Mouse (Mus musculus) monocyte, adult 5-6 weeks (primary cell): Measurements from ENCODE around the gene Tfap4. TPM values are rescaled to one million over a fixed set of nuclear protein-coding genes. Genes with fewer than 3 reads are reported as not detected.

ENCODE experiments used
- ATAC-seq: fragments of 153-309, 156-312 bp; replicated peaks from 2 replicates; pipeline ENCODE4 v1.8.0; 2017; ENCODE audit warnings: mild to moderate bottlenecking; ENCODE audit not compliant: low TSS enrichment, insufficient number of reproducible peaks, severe bottlenecking, poor library complexity, low FRiP score
- total RNA-seq: library from RNA; stranded (forward); fragments of 200-1000, 200-491, 200-594 nt; gene quantifications from 3 replicates; pipeline ENCODE4 v1.2.3, GENCODE M21; 2017

Gene Tfap4
- total RNA-seq, 1 experiment from 2014 or later = 14.0 TPM

DNA sequence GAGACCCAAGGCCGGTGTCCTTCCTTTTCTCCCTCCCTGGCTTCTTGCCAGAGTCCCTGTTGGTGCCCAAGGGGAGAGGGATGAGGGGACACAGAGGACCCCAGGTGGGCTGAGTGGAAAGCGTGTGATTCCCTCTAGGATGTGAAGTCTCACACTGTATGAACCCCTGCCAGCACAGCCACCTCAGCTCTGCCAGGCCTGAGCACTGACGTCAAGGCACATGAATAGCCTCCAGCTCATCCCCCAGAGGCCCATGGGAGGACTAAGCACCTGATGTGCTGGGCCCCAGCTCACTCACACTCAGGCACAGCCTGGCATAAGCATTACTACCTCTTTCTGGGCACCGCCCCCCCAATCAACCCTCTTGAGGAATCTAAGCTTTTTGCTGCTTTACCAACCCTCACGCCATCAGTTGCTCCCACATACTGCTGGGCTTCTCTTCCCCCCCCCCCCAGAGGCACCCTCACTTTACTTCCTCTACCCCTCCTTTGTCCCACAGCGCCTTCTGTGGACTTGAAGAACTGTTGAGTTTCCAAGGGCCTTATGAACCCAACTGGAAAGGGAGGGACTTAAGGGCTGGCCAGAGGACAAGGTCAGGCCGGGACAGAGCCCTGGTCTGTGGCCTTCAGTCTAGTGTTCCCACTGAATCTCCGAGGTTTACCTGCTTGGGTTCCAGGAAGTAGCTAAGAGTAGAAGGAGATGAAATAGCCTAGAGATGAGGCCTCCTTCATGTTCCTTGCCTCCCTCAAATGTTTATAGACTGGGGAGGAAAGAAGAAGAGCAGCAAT, 58.9 kb downstream of the Tfap4 start:
- 0 out of 2 replicates have a peak, but pooled peaks have one; percentile 19 for ATAC-seq

- ATAC-seq = no peak
Observed at GRCm38 (mm10) chr16:4497762-4498607, 61.7 kb downstream of the Tfap4 start.

- ATAC-seq = no peak
Observed at GRCm38 (mm10) chr16:4496470-4496869, 63.2 kb downstream of the Tfap4 start.

GRCm38 (mm10) chr16:4495861-4496260, 63.8 kb downstream of the Tfap4 start:
- no peak for ATAC-seq

Other genes with a start within 250 kb of the Tfap4 start
- gene Adcy9, start 139.4 kb downstream of the Tfap4 start, total RNA-seq = 2.7 to 3.6 TPM (median 2.8 TPM) in 3 replicates
- 0.29 to 0.38 TPM in 2 of 3 replicates, not detected in the other for gene Srl, start 18.0 kb downstream of the Tfap4 start, total RNA-seq
- gene Glis2, start 34.9 kb upstream of the Tfap4 start, total RNA-seq = 0.19 to 0.76 TPM (median 0.64 TPM) in 3 replicates
- gene Pam16, start 65.1 kb upstream of the Tfap4 start, total RNA-seq = 5.1 to 18.7 TPM (median 14.8 TPM) in 3 replicates
- gene Vasn, start 80.1 kb upstream of the Tfap4 start, total RNA-seq = 0.19 to 0.43 TPM (median 0.39 TPM) in 3 replicates
- gene Dnaja3, start 80.1 kb upstream of the Tfap4 start, total RNA-seq = 25.9 to 34.1 TPM (median 26.3 TPM) in 3 replicates
- 28.4 to 62.6 TPM (median 29.8 TPM) in 3 replicates for gene Coro7, start 119.9 kb upstream of the Tfap4 start, total RNA-seq
- 3.7 to 12.2 TPM (median 6.1 TPM) in 3 replicates for gene Nmral1, start 159.5 kb upstream of the Tfap4 start, total RNA-seq
- gene Hmox2, start 166.5 kb upstream of the Tfap4 start, total RNA-seq = 80.8 to 103 TPM (median 93.4 TPM) in 3 replicates
- 14.5 to 29.4 TPM (median 16.6 TPM) in 3 replicates for gene Cdip1, start 230.4 kb upstream of the Tfap4 start, total RNA-seq